Mouse (Mus musculus) adrenal gland, postnatal 36 days (tissue): ENCODE results near the gene Slc25a23. TPM values are rescaled to one million over a fixed set of nuclear protein-coding genes. Genes with fewer than 3 reads are reported as not detected.

Source experiments
- DNase-seq, 2 experiments: peaks; one replicate each; pipeline ENCODE4 v3.0.0; 2021; ENCODE audit warnings: mixed read lengths in 1 of 2
- long read RNA-seq, 2 experiments: library from polyadenylated mRNA; stranded (forward); transcript quantifications; one replicate each; pipeline ENCODE4 v2.0.0; 2021; ENCODE audit warnings: borderline sequencing depth in 2 of 2
- total RNA-seq, 2 experiments: library from RNA; stranded (reverse); gene quantifications; 2 replicates each; pipeline ENCODE4 v1.2.3; 2021

Slc25a23 gene
- total RNA-seq, result 10 to 100 TPM; 76.6 to 80.3 TPM
- long read RNA-seq, experiment 1, partial matches to known transcripts, result 10 of 14 reads
- long read RNA-seq, experiment 1, other reads (novel, unspliced or antisense), result 4 of 14 reads
- long read RNA-seq, experiment 2, partial matches to known transcripts, result 2 of 11 reads
- long read RNA-seq, experiment 2, other reads (novel, unspliced or antisense), result 8 of 11 reads

DNA sequence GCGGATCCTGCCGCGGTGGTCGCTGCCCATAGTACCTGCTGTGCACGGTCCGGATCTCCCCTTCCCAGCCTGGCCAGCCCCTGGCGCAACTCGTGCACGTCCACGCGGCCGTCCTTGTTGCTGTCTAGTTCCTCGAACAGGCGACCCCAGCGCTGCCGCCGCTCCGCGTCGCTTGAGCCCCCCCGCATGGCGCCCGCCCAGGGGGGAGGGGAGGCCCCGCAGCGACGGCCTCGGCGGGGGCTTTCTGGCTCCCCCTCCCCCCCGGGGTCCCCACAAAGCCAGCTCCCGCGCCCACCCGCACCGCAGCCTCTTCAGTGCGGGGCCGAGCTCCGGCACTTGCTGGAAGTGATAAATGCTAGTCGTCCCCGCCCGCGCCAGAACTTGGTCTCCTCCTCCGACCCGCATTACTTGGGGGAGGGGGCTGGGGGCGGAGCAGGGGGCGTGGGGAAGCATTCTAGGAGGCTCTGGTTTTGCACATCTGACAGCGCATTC lies at the start of gene Slc25a23:
Gene Slc25a23 (minus strand): TSS at position 378 of the 492 bp plus-strand sequence.
- peak; percentile 75 to 83 for DNase-seq

DNA sequence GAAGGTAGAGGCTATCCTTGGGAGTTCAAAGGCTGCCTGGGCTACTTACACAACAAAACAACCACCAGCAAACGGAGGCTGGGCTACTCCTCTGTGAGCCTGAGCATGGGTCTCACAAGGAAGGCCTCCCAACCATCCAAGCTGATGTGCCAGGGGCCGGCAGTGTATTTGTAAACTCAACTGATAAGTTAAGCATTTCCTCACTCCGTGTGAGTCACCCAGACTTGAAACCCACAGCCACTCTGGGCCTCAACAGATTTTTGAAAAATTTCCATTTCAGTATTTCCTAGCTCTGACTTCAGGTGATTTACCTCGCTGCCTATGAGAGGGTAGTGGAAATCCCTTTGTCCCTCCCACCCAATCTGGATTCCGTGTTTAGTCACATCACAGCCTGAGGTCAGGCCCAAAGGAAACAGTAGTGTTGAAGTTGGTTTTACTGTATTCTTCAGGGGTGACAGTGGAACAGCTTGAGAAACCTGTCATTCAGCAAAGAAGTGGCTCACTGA lies 49.1 kb upstream of the Slc25a23 start:
- no peak for DNase-seq

DNA sequence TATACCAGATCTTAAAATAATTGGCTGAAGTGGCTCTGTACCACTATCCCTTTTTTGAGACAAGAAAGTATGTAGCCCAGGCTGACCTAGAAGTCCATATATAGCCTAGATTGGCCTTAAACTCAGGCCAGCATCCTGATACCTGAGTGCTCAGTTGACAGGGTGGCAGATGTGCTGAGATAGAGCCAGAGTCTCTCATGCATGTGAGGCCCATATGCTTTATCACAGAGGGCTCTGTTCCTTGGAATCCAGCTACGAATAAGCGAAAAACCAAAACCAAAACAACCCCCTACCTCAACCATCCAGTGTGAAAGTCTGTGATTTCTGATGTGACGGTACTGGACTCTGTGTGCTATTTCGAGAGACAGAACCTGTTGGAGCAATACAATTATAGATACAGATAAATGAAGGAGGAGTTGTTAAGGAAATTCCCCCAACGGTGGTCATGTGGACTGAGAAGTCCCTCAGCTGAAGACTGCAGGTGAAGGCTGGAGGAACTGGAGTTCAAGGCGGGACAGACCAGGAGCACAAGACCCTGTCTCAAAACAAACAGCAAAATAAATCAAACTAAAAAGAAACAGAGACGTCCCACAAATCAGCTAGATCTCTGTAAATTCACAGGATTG lies 48.5 kb upstream of the Slc25a23 start:
- no peak for DNase-seq

DNA sequence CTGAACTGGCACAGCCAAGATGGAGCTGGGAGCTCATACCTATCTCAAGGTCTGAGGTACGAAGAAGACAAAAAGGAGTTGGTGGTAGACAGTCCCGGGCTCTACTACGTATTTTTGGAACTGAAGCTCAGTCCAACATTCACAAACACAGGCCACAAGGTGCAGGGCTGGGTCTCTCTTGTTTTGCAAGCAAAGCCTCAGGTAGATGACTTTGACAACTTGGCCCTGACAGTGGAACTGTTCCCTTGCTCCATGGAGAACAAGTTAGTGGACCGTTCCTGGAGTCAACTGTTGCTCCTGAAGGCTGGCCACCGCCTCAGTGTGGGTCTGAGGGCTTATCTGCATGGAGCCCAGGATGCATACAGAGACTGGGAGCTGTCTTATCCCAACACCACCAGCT lies 47.4 kb upstream of the Slc25a23 start:
- DNase-seq, result no peak

DNA sequence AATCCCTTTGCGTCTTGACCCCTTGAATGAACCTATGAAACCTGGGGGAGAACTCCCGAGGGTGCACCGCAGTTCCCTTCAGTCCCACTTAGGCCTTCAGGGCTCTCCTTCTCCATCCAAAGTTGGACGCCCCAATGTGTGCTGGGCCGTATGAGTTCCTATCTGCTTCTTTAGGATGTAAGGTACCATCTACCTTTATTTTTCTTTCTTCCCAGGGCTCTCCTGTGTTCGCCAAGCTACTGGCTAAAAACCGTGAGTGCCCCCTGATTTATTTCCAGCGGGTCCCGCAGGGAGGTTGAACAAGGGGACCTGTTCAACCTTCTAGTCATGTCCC lies 46.3 kb upstream of the Slc25a23 start:
- no peak for DNase-seq

DNA sequence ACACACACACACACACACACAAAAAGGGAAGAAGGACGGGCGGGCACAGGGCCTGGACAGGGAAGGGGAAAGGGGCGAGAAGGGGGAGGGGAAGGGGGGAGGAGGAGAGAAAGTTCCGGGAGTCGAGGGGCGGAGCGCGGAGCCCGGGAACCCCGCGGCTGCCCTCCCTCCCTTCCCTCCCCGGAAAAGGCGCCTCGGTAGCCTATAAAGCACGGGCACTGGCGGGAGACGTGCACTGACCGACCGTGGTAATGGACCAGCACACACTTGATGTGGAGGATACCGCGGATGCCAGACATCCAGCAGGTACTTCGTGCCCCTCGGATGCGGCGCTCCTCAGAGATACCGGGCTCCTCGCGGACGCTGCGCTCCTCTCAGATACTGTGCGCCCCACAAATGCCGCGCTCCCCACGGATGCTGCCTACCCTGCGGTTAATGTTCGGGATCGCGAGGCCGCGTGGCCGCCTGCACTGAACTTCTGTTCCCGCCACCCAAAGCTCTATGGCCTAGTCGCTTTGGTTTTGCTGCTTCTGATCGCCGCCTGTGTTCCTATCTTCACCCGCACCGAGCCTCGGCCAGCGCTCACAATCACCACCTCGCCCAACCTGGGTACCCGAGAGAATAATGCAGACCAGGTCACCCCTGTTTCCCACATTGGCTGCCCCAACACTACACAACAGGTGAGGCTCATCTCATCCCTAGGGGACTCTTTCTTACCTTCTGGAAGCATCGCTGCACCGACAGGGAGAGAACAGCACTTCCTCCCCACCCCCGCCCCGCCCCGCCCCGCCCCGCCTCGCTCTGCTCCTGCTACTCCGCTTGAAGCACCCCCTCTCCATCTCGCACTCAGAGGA lies 45.7 kb upstream of the Slc25a23 start, which contains the start of gene Tnfsf9:
Gene Tnfsf9 (plus strand): TSS at position 145 of the 854 bp plus-strand sequence.
- DNase-seq, result peak in 1 of 2 experiments; percentile 43

DNA sequence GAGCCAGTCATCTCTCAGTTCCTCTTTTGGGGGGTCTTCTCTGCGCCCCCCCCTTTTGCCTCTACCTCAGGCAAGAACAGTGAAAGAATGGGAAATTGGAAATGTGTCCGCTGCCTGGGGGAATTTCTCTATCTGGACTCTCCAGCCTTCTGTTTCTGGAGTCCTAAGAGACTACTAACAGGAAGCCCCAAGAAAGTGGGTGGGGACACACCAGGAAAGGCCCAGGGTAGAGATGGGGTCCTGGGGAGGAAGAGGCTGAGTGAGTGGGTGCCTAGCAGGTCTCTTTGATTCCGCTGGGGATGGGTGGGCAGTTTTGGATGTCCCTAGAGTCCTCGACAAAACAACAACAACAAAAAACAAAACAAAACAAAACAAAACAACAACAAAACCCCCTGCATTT lies 44.8 kb upstream of the Slc25a23 start:
- DNase-seq, result no peak

DNA sequence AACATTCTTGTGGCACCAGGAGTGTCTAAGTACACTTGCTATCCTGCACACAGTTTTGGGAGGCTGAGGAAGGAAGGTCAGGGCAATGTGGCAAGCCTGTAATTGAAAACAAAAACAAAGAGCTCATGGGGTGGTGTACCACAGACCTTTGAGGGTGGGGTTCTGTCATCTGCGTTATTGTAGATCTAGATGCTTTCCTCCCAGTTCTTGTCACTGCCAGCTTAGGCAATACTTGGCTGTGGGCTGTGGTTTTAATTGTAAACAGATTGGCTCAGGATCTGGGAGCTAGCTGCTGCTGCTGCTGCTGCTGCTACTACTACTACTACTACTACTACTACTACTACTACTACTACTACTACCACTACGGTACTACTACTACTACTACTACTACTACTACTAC lies 42.6 kb upstream of the Slc25a23 start:
- DNase-seq, result no peak

DNA sequence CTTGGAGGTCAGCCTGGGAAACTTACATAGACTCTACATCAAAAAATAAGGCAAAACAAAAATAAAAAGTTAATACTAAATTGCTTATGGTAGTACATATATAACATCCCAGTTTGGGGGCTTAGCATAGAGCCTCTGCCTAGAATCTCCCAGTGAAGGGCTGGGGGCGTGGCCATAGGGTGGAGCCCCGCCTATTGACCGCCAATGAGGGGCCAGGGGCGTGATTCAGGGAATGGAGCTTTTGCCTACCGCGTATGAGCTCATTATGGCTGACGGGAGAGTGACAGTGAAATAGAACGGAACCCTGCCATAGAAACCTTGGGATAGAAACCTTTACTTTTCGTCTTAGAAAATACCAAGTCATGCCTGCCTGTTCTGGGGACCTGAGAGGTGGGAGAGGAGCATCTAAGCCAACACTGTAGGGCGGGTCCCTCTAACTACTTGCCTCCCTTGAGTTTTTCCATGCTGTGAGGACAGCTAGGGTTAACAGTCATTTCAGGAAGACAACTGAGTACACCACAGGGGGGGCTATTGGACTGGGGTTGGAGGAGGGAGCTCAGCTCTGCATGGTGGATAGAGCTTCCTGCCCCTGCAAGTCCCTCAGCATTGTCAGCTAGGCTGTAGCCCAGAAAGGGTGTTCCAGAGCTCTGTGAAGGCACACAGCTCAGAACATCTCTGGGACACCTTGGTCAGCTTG lies 40.1 kb upstream of the Slc25a23 start:
- peak in 1 of 2 experiments; percentile 46 for DNase-seq

DNA sequence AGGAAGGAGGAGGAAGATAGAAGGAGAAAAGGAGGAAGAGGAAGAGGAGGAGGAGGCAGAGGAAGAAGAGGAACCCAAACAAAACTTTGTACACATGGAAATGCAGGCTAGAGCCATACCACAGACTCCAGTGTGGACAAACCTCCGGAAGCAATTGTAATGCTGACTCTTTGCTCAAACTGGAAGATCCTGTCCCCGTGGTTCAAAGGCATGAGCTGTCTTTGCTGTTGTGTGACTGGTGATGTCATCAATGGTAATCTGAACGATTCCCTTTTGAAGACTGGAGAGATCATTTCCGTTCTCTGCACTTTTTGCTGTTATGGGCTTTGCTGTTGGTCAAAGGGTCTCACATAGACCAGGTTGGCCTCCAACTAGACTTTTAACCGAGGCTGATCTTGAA lies 38.7 kb upstream of the Slc25a23 start:
- no peak for DNase-seq

DNA sequence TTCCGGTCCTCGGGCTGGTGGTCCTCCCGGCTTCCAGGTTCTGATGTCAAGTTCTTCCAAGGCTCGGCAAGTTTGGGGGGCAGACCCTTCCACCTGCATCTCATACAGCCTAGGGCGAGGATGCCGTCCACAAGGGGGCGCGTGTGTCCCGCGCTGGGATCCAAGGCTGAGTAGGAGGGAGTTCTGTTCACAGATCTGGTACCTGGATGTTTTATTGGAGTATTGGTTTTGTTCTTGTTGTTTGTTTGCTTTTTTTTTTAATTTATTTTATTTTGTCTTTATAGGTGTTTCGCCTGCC lies 36.9 kb upstream of the Slc25a23 start:
- DNase-seq, result peak; percentile 86 to 91

DNA sequence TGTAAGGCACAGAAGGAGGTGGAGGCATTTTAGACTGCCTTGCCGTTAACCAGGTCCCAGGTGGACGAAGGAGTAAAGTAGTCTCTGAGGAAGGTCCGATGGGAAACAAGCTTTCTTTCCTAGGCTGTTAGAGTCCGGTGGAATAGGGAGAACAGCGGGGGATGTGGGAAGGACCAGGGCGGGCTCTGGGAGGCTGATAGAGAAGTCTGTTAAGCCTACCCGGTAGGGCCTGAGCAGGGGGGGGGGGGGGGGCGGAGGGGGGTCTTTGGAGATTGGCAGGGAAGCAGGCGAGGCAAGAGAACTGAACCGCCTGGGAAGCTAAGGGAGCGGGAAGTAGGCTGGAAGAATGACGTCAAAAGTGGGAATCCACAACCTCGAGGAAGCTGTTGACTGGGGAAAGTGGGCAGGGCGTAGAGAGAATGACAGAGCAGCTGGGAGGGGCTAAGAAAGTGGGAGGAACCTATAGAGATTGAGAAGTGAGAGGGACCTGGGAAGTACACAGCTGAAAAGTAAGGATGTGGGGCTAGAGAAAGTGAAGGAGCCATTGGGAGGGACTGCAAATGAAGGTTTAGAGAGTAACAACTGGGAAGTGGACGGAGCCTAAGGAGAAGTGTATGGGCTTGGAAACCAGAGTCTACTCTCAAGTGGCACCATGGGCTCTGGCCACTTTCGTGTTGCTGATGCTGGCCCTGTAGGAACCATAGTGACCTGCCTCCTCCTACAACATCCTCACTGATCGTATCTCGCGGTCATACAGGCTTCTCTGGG lies 36.4 kb upstream of the Slc25a23 start:
- DNase-seq, result peak in 1 of 2 experiments; percentile 54

DNA sequence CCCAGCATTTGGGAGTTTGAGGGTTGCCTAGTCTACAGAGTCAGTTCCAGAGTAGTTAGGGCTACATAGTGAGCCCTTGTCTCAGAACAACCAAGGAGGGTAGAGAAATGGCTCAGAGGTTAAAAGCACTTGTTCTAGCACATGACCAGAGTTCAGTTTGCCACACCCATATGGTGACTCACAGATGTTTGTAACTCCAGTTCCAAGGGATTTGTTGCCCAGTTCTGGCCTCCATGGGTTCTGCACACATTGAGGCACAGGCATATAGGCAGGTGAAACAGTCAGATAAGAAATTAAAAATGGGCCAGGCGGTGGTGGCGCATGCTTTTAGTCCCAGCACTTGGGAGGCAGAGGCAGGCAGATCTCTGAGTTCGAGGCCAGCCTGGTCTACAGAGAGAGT lies 34.6 kb upstream of the Slc25a23 start:
- DNase-seq, result no peak

DNA sequence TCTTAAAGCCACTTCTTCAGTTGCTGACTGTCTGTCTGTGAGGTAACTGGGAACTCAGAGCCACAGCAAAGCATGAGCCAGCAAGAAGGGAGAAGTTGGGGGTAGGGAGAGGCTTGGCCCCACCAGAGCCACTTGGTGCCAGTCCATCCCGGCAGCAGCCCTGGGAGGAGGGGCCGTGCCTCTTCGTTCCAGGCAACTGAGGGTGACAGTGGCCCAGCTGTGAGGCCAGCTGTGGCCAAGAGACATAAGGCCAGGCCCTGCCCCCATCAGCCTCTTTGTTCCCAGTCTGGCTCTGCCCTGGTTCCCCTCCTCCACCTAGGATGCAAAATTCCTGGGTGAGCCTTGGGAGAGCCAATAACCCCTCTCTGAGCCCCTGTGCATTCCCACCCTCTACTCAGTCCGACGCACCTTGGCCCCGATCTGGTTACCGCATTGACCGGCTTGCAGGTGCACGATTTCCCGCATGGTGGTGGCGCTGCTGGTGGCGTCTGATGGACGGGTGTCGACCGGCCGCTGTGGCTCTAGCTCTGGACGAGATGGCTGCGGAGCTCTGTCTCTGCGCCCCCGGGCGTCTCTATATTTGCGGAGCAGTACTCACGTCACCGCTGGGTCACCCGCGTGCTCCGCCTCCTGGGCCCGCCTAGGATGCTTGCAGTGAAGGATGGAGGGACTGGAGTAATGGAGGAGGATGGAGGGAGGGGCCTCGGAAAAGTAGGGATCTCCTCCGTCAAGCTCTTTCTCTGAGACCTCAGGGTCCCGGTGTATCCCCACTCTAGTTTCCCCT lies 27.6 kb upstream of the Slc25a23 start, which contains the start of gene Tubb4a:
Gene Tubb4a (minus strand): TSS at position 734 of the 784 bp plus-strand sequence.
- peak; percentile 30 to 49 for DNase-seq

DNA sequence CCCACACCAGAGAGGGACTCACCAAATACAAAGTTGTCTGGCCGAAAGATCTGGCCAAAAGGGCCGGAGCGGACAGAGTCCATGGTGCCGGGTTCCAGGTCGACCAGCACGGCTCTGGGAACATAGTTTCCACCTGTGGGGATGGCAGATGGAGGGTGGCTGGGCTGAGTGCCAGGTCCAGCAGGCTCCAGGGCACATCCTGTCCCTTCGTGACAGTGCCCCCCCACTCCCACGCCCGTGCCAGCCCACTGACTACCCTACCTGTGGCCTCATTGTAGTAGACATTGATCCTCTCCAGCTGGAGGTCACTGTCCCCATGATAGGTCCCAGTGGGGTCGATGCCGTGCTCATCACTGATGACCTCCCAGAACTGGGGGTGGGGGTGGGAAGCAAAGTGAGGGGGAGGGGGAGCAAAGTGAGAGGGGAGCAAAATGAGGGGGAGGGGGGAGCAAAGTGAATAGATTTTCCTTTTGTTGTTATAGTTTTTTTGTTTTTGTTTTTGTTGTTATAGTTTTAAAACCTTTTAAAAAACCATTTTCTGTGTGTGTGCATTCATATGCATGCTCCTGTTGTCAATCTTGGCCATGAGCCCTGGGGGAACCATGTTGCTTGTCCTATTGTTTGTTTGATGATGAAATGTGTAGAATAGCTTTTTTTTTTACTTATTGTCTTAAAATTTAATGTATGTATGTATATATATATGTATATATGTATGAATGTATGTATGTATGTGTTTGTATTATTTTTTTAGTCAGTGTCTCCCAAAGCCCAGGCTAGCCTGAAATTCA lies 26.5 kb upstream of the Slc25a23 start:
- no peak for DNase-seq

DNA sequence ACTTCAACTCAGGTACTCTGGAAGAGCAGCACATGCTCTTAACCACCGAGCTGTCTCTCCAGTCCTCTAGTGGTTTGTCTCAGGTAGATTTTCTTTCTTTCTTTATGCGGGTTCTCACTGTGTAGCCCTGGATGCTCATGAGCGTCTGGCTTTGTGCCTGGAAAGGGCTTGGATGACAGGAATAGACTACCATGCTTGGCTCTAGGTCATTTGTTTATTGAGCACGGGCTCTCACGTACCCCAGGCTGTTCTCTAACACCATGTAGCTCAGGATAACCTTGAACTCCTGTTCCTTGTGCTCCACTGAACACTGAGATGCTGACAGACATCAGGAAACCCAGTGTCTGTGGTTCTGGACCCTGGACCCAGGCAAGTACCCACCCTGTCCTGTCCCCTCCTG lies 22.8 kb upstream of the Slc25a23 start:
- no peak for DNase-seq

DNA sequence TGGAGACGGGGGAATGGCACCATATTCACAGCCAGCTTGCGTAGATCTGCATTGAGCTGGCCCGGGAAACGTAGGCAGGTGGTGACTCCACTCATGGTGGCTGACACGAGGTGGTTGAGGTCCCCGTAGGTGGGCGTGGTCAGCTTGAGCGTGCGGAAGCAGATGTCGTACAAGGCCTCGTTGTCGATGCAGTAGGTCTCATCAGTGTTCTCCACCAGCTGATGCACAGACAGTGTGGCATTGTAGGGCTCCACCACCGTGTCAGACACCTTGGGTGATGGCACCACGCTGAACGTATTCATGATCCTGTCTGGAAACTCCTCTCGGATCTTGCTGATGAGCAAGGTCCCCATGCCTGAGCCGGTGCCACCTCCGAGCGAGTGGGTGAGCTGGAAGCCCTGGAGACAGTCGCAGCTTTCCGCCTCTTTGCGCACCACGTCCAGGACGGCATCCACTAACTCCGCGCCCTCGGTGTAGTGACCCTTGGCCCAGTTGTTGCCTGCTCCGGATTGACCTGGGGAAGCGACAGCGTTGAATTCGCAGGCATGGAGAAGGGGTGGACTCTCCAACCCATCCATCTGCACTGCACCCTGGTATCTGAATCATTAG lies 21.7 kb upstream of the Slc25a23 start:
- no peak for DNase-seq

DNA sequence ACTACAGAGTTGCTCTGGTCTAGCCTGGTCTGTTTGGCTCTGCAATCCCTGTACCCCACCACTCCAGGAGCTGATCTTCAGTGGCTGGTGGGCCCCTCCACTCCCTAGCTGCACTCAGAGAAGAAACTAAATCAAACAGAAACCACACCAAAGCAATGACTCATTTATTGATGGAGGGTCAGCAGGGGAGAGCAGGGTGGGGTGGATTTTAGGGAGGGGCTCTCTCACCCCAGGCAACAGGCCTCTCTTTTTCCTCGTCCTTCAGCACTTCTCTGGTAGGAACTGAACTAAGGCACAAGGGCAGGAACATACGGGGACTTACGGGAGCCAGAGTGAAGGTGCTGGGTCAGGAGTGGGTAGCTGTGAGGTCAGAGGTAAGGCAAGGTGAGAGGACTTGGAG lies 20.3 kb upstream of the Slc25a23 start:
- no peak for DNase-seq

DNA sequence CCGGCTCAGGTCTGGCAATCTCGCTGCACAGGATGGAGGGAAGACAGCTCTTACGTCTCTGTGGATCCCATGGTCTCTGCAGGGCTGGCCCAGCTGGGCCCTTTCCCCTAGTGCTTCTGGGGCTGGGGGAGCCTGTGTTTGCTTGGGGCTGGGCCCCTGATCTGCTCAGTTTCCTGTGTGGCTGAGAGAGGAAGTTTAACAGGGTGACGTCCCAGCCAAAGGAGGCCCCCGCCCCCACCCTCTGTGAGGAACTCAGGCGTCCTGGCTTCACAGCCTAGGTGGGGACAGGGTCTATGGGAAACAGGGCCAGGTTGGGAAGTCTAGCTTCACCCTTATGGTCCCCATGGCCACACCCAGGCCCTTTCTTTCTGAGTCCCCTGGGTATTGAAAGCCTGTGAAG lies 18.7 kb upstream of the Slc25a23 start, which contains the start of gene Dennd1c:
Gene Dennd1c (minus strand): TSS at position 179 of the 400 bp plus-strand sequence.
- DNase-seq, result no peak
